Mouse (Mus musculus): ENCODE data around the gene Piezo1. TPM values are rescaled to one million over a fixed set of nuclear protein-coding genes. Genes with fewer than 3 reads are reported as not detected.

Gene Piezo1
- polyA plus RNA-seq (2014; fragmentation: Illumina TruSeq; extraction: RNeasy Lipid Tissue Mini Kit (QIAGEN cat#74804); ENCODE audit: low read depth, low replicate concordance), result 60.3 TPM

DNA sequence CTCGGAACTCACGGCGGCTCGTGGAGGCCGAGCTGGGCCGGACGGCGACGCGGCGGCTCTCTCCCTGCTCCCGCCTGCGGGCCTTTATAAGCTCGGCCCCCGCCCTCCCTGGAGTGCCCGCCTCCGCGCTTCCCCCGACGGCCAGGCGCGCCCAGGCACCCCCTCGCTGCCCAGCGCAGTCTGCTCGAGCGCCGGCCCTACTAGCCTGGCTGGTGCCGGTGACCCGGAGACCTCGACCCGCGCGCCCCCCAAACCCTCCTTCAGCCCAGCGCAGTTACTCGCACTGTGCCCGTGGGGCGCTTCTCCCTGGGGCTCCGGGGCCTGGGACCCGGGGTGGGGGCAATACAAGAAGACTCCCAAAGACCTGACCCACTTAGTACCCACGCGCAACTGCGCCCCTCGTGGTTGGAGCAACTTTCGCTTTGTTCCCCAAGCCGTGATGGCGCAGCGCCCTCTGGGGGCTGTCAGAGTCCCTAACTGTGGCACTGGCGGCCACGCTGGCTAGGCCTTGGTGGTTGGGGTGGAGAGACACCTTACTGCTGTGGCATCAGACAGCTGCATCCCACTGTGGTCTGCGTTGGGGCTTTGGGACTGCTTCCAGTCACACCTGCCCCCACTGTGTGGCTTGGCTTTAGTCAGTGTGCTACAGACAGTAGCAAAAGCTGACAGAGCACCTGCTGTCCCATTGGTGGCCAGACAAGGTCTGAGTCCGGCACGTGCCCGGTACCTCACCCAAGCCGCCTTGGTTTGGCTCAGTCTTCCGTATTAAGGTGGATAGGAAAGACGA is at the start of gene Piezo1:
TSS of gene Piezo1 (minus strand) at position 65 of the 787 bp plus-strand sequence.

DNA sequence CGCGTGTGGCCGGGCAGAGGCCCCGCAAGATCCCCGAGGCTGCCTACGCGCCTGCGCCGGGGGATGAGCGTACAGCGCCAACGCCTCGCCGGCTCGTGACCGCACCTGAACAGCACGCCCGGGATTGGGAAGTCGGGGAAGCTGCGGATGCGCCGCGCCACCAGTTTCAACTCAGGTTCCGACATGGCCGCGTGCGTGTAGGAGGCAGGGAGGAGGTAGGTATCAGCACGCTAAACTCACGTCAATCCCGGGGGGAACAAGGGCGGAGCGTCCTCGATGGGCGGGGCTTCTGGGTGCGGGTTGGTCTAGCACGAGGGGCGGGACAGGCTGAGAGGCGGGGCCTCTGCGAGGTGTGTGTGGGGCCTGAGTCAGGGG is 25.5 kb upstream of the Piezo1 start, which contains the start of gene Aprt:
TSS of gene Aprt (minus strand) at position 262 of the 375 bp plus-strand sequence.

GRCm38 (mm10) chr8:122567361-122568108 is 16.4 kb upstream of the Piezo1 start, which contains the start of gene Cdt1:
TSS of gene Cdt1 (plus strand) at chr8:122568015.

DNA sequence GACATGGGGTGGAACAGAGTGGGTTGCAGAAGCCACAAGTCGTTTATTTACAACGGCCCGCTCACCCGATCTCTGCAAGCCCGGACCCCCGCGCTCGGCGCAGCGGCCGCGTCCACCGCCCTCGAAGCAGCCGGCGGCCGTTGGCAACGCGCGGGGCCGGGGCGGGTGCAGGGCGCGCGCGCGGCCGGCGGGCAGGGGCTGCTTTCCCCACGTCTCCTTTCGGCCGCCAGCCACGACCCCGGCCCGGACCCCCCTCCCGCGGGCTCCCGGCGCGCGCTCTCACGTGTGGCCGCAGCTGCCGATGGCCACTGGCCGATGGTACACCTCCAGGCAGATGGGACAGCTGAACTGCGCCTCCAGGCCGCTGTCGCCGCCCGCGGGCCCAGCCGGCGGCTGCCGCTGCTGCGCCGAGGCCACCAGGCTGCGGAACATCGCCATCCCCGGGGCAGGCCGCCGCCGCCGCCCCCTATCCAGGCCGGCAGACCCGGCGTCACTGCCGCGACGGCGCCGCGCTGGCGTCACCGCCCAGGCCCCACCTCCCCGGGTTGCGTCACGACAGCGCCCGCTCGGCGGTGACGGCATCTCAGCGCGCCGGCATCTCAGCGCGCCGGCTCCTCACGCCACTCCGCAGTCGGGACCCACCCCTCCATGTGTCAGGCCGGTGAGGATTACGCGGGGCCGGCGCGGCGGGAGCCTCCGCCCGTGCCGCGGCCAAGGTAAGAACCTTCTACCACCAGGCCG is 75.4 kb downstream of the Piezo1 start, which contains the start of the genes Rnf166 and Ctu2:
TSS of gene Rnf166 (minus strand) at position 485 of the 741 bp plus-strand sequence.
TSS of gene Ctu2 (plus strand) at position 564 of the 741 bp plus-strand sequence.

GRCm38 (mm10) chr8:122460524-122461472 is 90.3 kb downstream of the Piezo1 start, which contains the start of gene Snai3:
TSS of gene Snai3 (minus strand) at chr8:122460733.

DNA sequence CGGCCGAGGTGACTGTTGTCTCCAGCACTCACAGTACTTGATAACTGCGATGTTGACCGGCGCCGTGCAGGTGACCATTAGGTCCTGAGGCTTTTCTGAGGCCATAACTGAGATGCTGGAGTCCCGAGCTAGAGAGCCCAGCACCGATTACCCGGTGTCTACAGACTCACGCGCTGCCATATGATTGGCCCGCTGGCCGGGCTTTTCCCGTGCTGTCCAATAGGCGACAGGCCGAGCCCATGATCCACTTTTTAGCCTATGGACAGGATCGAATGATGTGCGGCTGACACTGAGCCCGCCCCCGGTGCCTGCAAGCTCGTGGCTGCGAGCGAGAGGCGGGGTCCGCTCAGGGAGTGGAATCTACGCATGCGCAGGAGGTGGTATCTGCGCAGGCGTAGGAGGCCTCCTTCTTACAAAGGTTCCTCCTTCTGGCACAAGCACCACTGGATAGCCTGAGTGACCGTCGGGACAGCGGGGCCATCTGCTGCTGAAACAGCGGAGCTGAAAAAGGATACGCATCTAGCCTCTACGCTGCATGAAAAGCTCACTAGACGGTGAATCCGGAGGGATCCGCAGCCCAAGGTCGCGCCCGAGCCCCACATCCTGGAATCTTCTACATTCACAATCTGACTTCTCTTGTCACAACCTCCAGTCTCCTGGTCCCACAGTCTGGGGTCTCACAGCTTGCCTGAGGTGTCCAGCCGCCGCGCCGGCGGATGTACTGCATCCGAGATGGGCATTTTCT is 107.7 kb downstream of the Piezo1 start, which contains the start of gene Mvd:
TSS of gene Mvd (minus strand) at position 161 of the 745 bp plus-strand sequence.

GRCm38 (mm10) chr8:122432443-122433268 is 118.5 kb downstream of the Piezo1 start, which contains the start of gene Cyba:
TSS of gene Cyba (minus strand) at chr8:122432930.

Other genes with a start within 250 kb of the Piezo1 start
- not detected for gene Trhr2, start 190.6 kb downstream of the Piezo1 start, polyA plus RNA-seq (2014; fragmentation: Illumina TruSeq; extraction: RNeasy Lipid Tissue Mini Kit (QIAGEN cat#74804); ENCODE audit: low read depth, low replicate concordance)
- gene Zc3h18, start 174.7 kb downstream of the Piezo1 start, polyA plus RNA-seq (2014; fragmentation: Illumina TruSeq; extraction: RNeasy Lipid Tissue Mini Kit (QIAGEN cat#74804); ENCODE audit: low read depth, low replicate concordance), result 28.3 TPM
- gene Il17c, start 129.3 kb downstream of the Piezo1 start, polyA plus RNA-seq (2014; fragmentation: Illumina TruSeq; extraction: RNeasy Lipid Tissue Mini Kit (QIAGEN cat#74804); ENCODE audit: low read depth, low replicate concordance), result not detected
- 74.7 TPM for gene Cyba, start 118.4 kb downstream of the Piezo1 start, polyA plus RNA-seq (2014; fragmentation: Illumina TruSeq; extraction: RNeasy Lipid Tissue Mini Kit (QIAGEN cat#74804); ENCODE audit: low read depth, low replicate concordance)
- gene Mvd, start 107.9 kb downstream of the Piezo1 start, polyA plus RNA-seq (2014; fragmentation: Illumina TruSeq; extraction: RNeasy Lipid Tissue Mini Kit (QIAGEN cat#74804); ENCODE audit: low read depth, low replicate concordance), result 18.9 TPM
- gene Snai3, start 90.6 kb downstream of the Piezo1 start, polyA plus RNA-seq (2014; fragmentation: Illumina TruSeq; extraction: RNeasy Lipid Tissue Mini Kit (QIAGEN cat#74804); ENCODE audit: low read depth, low replicate concordance), result 0.99 TPM
- 31.9 TPM for gene Rnf166, start 75.3 kb downstream of the Piezo1 start, polyA plus RNA-seq (2014; fragmentation: Illumina TruSeq; extraction: RNeasy Lipid Tissue Mini Kit (QIAGEN cat#74804); ENCODE audit: low read depth, low replicate concordance)
- gene Ctu2, start 75.2 kb downstream of the Piezo1 start, polyA plus RNA-seq (2014; fragmentation: Illumina TruSeq; extraction: RNeasy Lipid Tissue Mini Kit (QIAGEN cat#74804); ENCODE audit: low read depth, low replicate concordance), result 14.8 TPM
- gene Cdt1, start 16.7 kb upstream of the Piezo1 start, polyA plus RNA-seq (2014; fragmentation: Illumina TruSeq; extraction: RNeasy Lipid Tissue Mini Kit (QIAGEN cat#74804); ENCODE audit: low read depth, low replicate concordance), result 2.5 TPM
- gene Aprt, start 25.6 kb upstream of the Piezo1 start, polyA plus RNA-seq (2014; fragmentation: Illumina TruSeq; extraction: RNeasy Lipid Tissue Mini Kit (QIAGEN cat#74804); ENCODE audit: low read depth, low replicate concordance), result 31.6 TPM
- gene Galns, start 60.1 kb upstream of the Piezo1 start, polyA plus RNA-seq (2014; fragmentation: Illumina TruSeq; extraction: RNeasy Lipid Tissue Mini Kit (QIAGEN cat#74804); ENCODE audit: low read depth, low replicate concordance), result 16.0 TPM
- 46.1 TPM for gene Trappc2l, start 60.3 kb upstream of the Piezo1 start, polyA plus RNA-seq (2014; fragmentation: Illumina TruSeq; extraction: RNeasy Lipid Tissue Mini Kit (QIAGEN cat#74804); ENCODE audit: low read depth, low replicate concordance)
- not detected for gene Pabpn1l, start 71.4 kb upstream of the Piezo1 start, polyA plus RNA-seq (2014; fragmentation: Illumina TruSeq; extraction: RNeasy Lipid Tissue Mini Kit (QIAGEN cat#74804); ENCODE audit: low read depth, low replicate concordance)
- gene Cbfa2t3, start 147.8 kb upstream of the Piezo1 start, polyA plus RNA-seq (2014; fragmentation: Illumina TruSeq; extraction: RNeasy Lipid Tissue Mini Kit (QIAGEN cat#74804); ENCODE audit: low read depth, low replicate concordance), result 5.3 TPM
- gene Acsf3, start 224.2 kb upstream of the Piezo1 start, polyA plus RNA-seq (2014; fragmentation: Illumina TruSeq; extraction: RNeasy Lipid Tissue Mini Kit (QIAGEN cat#74804); ENCODE audit: low read depth, low replicate concordance), result 18.7 TPM

Measured in adipose tissue, adult 10 weeks (tissue).